Mouse (Mus musculus): ENCODE data around the gene Hoxc4. TPM values are rescaled to one million over a fixed set of nuclear protein-coding genes. Genes with fewer than 3 reads are reported as not detected.

Hoxc4 gene
- total RNA-seq, 2 experiments from 2014 or later, result not detected

DNA sequence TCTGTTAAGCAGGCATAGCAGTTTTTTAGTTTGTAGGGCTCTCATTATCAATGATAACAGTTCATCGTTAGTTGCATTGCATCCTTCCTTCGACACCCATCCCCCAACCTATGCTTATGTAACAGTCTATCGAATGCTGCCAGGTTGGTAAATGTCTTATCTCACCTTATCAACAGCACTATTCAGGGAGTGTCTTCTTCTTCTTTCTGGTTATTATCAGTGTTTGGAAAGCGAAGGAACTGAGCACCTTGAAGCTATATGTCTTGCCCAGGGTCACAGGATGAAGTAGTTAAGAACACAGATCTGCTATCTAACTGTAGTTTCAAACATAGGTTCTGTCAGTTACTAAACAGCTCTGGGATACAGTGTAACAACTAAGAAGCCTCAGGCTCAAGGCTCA is 49.0 kb downstream of the Hoxc4 start:
- ATAC-seq (replicated peaks; ENCODE audit: low FRiP score, low TSS enrichment, poor library complexity, severe bottlenecking), result no peak

DNA sequence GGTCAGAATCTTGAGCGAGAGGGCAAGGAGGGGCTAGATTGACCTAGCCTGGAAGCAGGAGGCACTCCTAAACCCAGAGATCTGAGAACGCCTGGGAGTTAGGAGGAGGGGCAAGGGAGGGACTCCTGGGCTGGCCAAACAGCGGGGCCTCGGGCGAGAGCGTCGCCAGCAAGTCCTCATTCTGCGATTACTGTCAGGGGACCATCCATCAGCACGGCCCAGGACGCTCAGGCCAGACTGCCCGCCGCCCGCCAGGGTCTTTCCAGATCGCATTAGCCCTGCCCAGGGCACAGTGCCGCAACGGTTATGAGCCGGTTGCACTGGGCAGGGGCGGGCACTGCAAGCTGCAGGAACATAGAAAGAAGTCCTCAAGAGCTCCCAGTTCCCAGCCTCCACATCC is 50.4 kb downstream of the Hoxc4 start:
- ATAC-seq (replicated peaks; ENCODE audit: low FRiP score, low TSS enrichment, poor library complexity, severe bottlenecking), result no peak

DNA sequence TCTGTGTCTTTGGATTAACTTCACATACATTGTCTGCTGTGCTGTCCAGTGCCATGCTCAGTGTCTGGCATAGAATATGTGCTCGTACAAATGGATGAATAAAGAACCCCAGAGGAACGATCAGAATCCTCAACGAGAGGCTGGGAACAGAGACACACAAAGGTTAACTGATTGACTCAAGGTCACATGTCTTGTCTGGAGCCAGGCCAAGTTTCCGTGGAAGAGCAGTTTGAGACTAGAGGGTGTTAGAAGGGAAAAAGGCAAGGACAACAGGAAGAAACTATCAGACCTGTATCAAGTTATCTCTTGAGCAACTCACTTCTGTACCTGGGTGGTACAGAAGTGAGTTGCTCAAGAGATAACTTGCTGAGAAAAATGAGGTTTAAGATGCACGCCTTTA is 52.5 kb downstream of the Hoxc4 start:
- ATAC-seq (replicated peaks; ENCODE audit: low FRiP score, low TSS enrichment, poor library complexity, severe bottlenecking), result no peak

DNA sequence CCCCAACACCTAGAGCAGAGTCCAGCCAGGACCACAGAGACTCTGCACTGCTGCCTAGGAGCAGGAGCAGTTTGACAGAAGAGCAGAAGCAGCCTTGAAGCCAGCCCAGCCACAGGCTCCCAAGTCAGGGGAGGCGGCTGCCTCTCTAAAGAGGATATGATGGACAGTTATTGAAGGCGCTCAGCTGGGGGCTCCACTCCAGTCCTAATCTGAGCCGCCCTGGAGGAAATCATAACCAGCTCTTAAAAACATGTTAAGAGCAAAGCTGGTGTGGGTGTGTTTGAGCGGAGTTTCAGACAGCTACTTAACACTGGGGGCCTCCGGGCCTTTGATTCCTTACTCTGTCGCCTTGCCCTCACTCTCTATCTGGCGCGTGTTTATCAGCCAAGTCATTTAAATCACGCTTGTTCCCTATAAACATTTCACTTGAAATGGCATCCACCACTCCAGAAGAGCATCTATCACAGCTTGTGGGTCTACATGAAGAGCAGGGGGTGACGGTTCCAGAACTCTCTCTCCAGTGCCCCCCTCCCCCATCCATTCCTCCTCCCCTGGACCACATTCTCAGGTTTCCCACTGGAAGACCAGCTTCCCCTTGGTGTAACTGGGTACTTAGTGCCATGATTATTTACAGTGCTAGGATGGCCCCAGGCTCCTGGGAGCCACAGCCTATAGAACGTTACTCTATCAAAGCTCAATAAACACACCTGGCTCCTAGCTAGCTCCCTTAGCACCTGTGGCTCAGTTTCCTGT is 56.1 kb downstream of the Hoxc4 start:
- ATAC-seq (replicated peaks; ENCODE audit: low FRiP score, low TSS enrichment, poor library complexity, severe bottlenecking), result no peak

DNA sequence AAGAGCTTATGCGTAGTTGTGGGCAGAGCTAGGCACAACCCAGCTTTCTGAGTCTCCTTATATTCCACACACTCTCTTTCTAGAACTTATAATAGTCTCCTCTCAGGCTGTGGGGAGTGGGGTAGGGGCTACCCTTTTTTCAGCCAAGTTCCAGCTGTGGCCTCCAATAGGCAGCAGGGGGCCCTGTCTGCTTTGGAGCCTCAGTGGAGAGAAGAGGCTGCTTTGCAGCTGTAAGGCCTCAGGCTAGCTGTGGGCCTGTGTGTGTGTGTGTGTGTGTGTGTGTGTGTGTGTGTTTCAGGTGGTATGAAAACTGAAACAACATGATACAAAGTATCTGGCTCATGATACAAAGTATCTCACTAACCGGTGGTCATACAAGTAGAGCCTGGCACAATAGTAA is 58.9 kb downstream of the Hoxc4 start:
- ATAC-seq (replicated peaks; ENCODE audit: low FRiP score, low TSS enrichment, poor library complexity, severe bottlenecking), result no peak

DNA sequence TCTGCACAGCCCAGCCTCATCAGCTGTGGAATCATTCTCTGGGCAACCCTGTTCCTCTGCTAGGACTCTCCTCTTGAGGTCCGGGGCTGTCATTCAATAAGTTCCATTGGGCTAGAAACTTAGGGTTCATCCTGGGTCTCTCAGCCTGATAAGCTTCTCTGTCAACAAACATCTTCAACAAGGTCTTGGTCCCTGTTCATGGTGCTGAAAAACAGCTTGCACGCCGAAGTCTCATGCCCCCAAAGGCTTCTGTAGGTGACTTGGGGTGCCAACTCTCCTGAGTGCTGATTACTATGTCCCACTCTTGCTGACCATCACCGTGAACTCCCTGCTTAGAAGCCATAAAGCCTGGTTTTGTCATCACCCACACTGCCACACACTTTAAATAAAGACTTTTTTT is 63.9 kb downstream of the Hoxc4 start:
- no peak for ATAC-seq (replicated peaks; ENCODE audit: low FRiP score, low TSS enrichment, poor library complexity, severe bottlenecking)

DNA sequence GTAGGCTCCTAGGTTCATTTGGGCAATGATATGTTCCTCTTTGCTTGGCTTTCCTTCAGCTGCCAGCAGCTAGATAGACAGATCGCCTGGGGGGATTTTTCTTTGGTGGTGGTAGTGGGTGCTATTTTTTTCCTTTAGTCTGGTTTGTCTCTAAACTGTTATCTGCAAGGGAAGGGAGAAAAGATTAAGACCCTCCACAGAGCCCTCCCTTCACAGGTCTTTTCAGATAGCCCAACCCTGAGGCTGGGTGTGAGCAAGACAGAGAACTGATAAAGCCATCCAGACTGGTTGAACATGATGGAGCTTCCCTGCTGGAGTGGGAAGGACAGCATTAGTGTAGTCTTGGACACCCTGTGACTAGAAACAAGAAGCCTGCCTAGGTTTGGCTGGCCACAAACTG is 64.9 kb downstream of the Hoxc4 start:
- ATAC-seq (replicated peaks; ENCODE audit: low FRiP score, low TSS enrichment, poor library complexity, severe bottlenecking), result no peak

DNA sequence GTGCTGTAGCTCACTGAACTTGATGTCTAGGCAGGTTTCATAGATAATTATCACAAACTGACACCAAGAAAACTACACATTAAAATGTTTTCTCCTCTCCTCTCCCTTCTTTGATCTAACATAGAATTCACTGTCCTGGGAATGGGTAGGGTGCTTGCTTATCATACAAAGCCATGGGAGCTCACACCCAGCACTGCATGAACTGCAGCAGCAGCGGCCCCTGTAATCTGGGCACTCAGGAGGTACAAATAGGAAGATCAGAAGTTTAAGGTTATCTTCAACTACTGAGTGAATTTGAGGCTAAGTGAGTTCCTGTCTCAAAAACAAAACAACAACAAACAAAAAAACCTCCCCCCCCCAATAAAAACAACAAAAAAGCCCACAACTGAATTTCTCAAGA is 66.2 kb downstream of the Hoxc4 start:
- no peak for ATAC-seq (replicated peaks; ENCODE audit: low FRiP score, low TSS enrichment, poor library complexity, severe bottlenecking)

DNA sequence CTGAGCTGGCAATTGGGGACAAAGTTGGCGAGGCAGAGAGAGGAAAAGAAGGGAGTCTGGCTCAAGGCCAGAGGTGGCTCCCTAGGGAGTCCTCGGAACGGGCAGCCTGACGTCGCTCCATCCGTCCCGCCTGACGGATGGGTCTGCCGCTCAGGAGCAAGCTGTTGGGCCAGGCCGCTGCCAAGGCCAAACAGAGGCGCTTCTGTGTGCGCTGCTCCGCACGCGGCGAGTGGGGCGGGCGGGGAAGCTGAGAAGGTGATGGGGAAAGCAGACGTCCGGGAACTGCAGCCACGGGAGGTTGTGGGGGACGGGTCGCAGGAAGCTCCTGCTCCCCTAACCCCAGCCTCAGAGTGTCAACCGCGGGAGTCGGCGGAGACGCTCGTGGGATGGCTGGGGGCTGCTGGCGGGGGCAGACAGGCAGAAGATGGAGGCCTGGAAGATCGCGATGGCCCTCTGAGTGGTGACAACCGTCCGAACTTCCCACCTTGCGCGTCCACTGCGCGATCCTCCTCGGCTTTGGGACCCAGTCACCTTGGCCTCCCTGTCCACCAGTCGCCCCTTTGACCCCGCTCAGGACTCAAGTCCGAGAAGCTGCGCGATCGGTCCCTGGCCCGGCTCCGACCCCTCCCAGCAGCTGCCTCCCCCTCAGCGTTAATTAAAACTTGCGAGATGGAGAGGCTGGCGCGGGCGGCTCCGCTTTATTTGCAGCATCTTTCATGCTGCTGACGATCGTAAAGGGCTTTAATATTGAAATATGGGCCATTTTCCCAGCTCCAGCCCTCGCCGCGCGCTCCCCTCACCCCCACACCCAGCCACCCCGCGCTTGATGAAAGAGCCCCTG is 67.3 kb downstream of the Hoxc4 start:
- ATAC-seq (replicated peaks; ENCODE audit: low FRiP score, low TSS enrichment, poor library complexity, severe bottlenecking), result no peak

Other genes starting within 250 kb of the Hoxc4 start
- not detected in 2 replicates for gene Hoxc13, start 97.8 kb upstream of the Hoxc4 start, total RNA-seq (2014; fragmentation: Nextera tagmentation)
- not detected in 2 replicates for gene Hoxc13, start 97.8 kb upstream of the Hoxc4 start, total RNA-seq (2017)
- gene Hoxc12, start 82.2 kb upstream of the Hoxc4 start, total RNA-seq (2014; fragmentation: Nextera tagmentation), result not detected in 2 replicates
- gene Hoxc12, start 82.2 kb upstream of the Hoxc4 start, total RNA-seq (2017), result not detected in 2 replicates
- not detected in 2 replicates for gene Hoxc11, start 64.5 kb upstream of the Hoxc4 start, total RNA-seq (2014; fragmentation: Nextera tagmentation)
- gene Hoxc11, start 64.5 kb upstream of the Hoxc4 start, total RNA-seq (2017), result not detected in 2 replicates
- not detected in 2 replicates for gene Hoxc10, start 52.1 kb upstream of the Hoxc4 start, total RNA-seq (2014; fragmentation: Nextera tagmentation)
- not detected in 2 replicates for gene Hoxc10, start 52.1 kb upstream of the Hoxc4 start, total RNA-seq (2017)
- gene Hoxc5, start 51.5 kb upstream of the Hoxc4 start, total RNA-seq (2014; fragmentation: Nextera tagmentation), result not detected in 2 replicates
- gene Hoxc5, start 51.5 kb upstream of the Hoxc4 start, total RNA-seq (2017), result not detected in 2 replicates
- gene Hoxc9, start 42.5 kb upstream of the Hoxc4 start, total RNA-seq (2014; fragmentation: Nextera tagmentation), result not detected in 2 replicates
- gene Hoxc9, start 42.5 kb upstream of the Hoxc4 start, total RNA-seq (2017), result not detected in 2 replicates
- not detected in 2 replicates for gene Hoxc8, start 28.3 kb upstream of the Hoxc4 start, total RNA-seq (2014; fragmentation: Nextera tagmentation)
- not detected in 2 replicates for gene Hoxc8, start 28.3 kb upstream of the Hoxc4 start, total RNA-seq (2017)
- not detected in 2 replicates for gene Hoxc6, start 20.7 kb upstream of the Hoxc4 start, total RNA-seq (2014; fragmentation: Nextera tagmentation)
- gene Hoxc6, start 20.7 kb upstream of the Hoxc4 start, total RNA-seq (2017), result not detected in 2 replicates
- gene Smug1, start 148.2 kb downstream of the Hoxc4 start, total RNA-seq (2014; fragmentation: Nextera tagmentation), result 3.6 and 5.9 TPM in 2 replicates
- gene Smug1, start 148.2 kb downstream of the Hoxc4 start, total RNA-seq (2017), result 2.2 and 4.2 TPM in 2 replicates
- 151 and 165 TPM in 2 replicates for gene Cbx5, start 220.9 kb downstream of the Hoxc4 start, total RNA-seq (2014; fragmentation: Nextera tagmentation)
- 183 and 300 TPM in 2 replicates for gene Cbx5, start 220.9 kb downstream of the Hoxc4 start, total RNA-seq (2017)
- gene Hnrnpa1, start 221.5 kb downstream of the Hoxc4 start, total RNA-seq (2014; fragmentation: Nextera tagmentation), result 845 and 937 TPM in 2 replicates
- 2,161 and 2,727 TPM in 2 replicates for gene Hnrnpa1, start 221.5 kb downstream of the Hoxc4 start, total RNA-seq (2017)
- gene Nfe2, start 239.5 kb downstream of the Hoxc4 start, total RNA-seq (2014; fragmentation: Nextera tagmentation), result 145 and 147 TPM in 2 replicates
- gene Nfe2, start 239.5 kb downstream of the Hoxc4 start, total RNA-seq (2017), result 124 and 142 TPM in 2 replicates